Mouse (Mus musculus) lung, adult 2 months (tissue): ENCODE measurements around the gene Mmp2.

Experiments
- CTCF ChIP-seq: fragments of 200-500 bp; IDR thresholded peaks from 2 replicates; pipeline ENCODE4 v1.5.1; 2011; ENCODE audit warnings: mild to moderate bottlenecking, low read length, control low read depth; ENCODE audit not compliant: insufficient read depth
- POLR2A ChIP-seq: fragments of 200-500 bp; IDR thresholded peaks from 2 replicates; pipeline ENCODE4 v1.6.1; 2011; ENCODE audit warnings: low read depth, mild to moderate bottlenecking, control low read depth, low read length, borderline replicate concordance; ENCODE audit errors: extremely low read depth

DNA sequence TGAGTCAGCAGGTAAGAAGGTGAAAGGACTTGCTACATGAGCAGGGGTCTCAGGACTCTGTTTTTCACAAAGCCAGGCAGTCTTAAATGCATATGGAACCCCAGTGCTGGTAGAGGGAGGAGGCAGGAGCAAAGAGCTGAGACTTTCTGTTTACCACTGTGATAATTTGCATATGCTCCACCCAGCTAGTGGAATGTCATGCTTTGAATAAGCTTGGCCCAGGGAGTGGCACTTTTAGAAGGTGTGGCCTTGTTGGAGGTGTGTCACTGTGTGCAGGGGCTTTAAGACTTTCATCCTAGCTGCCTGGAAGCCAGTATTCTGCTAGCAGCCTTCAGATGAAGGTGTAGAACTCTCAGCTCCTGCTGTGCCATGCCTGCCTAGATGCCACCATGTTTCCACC, 5.9 kb upstream of the Mmp2 start:
- TF ChIP-seq CTCF (no peak), POLR2A (no peak)
